Mouse (Mus musculus) Muller cell, postnatal 12 days (primary cell): ENCODE measurements around the gene Man1a.

Experiments used
- DNase-seq: peaks from one replicate; pipeline ENCODE4 v3.0.0-alpha.2; 2015; ENCODE audit errors: inconsistent ontology term

The Man1a gene

DNA sequence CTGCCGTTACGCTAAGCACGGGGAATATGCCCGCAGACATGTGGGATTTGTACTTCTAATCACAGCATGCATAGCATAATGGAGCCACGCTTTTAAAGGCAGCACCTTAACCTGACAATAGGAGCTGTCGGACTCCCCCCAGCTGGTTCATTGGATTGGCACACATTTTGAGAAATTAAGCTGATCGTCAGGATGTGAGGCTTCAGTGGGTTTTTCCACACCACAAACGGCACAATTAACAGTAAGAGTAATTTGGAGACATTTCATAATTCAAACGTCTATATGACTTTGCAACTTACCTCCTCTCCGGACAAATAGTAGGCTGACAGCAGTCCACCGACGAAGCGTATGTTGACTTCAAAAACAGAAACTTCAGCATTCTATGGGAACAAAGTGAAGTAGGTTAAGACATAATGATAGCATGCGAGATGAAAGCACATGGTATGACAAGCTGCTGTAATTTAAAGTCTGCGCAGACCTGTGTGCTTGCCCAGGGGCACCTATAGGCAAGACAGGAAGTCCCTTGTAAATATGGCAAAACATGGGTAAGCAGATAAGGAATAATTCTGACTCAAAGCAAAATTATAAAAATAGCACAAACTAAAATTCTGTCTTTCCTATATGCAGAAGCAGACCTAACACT lies 62.2 kb downstream of the Man1a start:
- no peak for DNase-seq

DNA sequence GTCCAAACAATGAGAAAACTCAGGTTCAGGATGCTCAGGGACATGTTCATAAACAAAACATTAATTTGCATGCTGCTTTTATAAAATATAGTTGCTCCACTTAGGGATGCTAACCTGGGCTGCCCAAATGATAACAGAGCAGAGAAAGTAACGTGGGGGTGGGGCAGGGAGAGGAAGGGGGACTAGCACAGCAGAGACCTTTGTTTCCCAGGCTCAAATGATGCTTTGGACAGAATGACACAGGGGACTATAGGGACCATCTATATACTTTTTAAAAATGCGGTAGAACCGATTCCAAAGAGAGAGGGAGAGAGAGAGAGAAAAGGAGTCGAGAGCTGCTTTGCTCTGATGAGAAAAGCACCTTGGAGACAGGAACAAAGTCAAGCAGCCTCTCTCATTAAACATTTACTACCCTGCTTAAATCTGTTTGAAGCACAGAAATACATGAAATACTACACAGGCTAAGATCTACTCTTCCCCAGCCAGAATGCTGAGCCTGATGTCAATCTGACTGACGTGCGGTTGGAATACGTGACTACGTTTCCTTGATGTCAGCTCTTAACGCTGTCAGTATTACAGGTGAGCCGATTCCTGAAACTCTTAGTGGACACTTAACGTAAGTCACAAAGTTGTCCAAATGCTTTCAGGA lies 63.1 kb downstream of the Man1a start:
- no peak for DNase-seq

DNA sequence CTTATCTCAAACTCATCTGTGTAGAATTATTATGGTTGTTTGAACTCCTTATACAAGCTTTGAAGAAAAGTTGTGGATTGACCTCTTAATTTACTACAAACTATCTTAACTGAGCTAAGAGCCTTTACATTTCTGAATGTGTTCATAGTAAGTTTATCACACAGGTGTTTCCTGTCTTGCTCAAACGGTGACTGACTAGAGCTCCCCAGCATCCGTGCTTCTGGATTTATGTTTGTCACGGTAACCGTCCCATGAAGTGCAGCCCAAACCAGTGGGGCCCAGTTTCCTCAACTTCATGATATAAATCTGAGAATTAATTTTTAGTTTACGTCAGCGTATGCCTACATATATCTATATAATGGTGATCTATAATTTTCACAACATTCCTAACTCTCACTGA lies 67.3 kb downstream of the Man1a start:
- no peak for DNase-seq

DNA sequence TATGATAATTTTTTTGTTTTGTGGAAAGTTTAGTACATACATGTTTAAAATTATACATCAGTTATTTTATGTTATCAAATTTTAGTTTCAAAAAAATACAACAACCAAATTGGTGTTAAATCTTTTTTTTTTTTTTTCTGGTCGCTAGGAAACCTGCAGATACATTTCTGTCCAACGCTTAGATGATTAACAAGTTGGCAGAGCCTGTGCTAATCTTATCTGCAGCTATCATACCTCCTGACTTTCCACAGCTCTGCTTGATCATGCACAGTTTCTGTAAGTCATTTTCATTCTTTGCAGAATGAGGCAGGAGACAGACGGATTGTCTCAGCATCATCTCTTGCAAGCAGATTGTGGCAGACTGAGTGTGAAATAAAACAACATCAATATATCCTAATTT lies 69.5 kb downstream of the Man1a start:
- no peak for DNase-seq

DNA sequence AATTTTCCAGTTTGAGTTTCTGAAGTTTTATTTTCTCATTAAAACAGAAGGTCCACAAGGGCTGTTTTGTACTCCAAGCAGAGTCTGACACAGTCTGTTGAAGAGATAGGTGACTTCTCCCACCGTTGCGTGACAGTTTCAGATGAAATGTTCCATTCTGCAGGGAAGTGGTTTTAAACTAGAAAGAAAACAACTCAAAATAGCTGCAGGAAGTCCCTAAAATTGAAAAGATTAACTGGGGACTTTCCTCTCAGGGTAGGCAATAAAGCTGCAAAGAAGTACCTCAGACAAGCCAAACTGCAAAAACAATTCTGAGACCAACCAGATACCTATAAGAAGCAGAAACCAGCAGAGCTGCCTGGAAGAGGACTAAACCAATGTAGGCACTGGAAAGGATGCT lies 70.6 kb downstream of the Man1a start:
- no peak for DNase-seq

DNA sequence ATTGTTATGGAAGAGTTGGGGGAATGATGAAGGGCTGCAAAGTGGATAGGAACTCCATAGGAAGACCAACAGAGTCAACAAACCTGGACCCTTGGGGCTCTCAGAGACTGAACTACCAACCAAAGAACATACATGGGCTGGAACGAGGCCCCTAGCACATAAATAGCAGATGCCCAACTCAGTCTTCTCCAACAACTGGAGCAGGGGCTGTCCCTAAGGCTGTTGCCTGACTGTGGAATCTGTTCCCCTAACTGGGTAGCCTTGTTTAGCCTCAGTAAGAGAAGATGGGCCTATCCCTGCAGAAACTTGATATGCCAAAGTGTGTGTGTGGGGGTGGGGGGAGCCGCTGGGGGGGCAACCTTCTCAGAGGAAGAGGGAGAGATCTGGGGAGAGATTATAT lies 73.5 kb downstream of the Man1a start:
- DNase-seq, result no peak

DNA sequence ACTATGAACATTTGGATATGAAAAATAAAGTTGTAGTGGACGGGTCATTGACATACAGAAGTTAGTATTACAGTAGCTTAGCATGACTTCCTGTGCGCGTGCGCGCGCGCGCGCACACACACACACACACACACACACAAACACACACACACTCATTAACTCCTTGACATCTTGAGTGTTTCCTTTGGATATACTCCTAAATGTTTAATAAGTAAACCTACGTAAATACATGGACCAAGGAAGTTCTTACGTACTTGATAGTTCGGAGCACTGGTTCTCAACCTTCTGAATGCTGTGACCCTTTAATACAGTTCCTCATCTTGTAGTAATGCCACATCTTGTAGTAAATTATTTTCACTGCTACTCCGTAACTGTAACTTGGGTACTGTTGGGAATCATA lies 79.1 kb downstream of the Man1a start:
- DNase-seq, result no peak

DNA sequence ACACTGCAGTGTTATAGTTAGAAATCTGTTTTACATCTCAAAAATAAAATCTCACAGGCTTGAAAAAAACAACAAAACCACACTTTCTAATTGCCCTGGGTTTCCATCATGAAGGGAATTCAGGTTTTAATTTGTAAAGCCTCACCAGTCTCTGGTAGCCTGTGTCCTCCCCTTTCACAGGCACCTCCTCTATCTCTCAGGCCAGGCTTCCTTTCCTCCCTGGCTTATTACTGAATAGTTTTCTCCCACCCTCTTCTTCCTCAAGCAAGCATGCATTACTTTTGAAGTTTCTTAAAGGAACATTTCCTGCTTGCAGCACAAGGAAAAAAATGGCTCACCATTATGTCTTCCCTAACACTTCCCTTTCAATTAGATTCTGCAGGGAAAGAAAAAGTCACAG lies 80.2 kb downstream of the Man1a start:
- DNase-seq, result no peak

DNA sequence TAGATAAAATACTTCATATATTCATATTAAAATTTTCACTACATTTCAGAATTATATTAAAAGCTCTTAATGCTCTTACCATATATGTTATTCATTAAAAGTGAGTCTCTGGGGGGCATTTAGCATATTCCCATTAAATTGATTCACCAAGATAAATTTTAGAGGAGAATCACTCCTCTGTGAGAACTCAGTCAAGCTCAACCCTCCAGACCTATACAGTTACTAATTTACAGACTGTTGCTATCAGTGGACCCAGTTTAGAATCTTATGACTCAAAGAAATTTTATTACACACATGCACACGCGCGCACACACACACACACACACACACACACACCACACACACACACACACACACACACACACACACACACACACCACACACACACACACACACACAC lies 81.8 kb downstream of the Man1a start:
- no peak for DNase-seq

DNA sequence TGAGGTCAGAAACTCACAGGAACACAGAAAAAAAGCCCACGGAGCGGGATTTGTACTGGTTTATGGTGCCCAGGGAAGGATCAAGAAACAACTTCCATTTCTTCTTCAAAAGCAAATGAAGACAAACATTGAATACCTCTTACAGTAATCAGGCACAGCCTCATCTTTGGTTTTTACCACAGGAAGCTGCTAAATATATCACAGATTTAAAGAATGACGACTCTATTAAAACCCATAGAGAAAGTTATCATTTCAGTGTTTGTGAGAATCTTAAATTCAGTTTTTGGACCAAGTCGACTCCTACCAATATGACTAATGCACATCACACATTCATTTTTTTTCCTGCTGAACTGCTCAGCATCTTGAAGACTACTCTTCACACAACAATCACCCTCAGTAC lies 86.0 kb downstream of the Man1a start:
- DNase-seq, result no peak

DNA sequence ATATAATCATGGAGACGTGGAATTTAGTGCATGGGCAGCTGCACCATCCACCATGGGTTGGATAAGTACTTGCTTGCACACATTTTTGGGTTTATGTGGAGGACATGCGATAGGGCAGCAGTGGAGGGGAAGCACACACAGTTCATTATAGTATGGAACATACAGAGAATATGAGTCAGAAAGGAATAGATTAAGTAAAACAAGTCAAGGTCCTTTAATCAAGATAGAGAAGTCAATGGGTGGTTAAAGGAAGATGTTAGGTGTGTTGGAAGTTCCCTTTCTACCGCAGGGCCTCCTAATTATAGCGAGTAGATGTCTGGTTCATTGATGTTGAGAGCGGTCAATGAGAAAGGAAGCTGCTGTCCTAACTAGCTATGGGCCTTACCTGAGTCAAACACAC lies 91.5 kb downstream of the Man1a start:
- no peak for DNase-seq

DNA sequence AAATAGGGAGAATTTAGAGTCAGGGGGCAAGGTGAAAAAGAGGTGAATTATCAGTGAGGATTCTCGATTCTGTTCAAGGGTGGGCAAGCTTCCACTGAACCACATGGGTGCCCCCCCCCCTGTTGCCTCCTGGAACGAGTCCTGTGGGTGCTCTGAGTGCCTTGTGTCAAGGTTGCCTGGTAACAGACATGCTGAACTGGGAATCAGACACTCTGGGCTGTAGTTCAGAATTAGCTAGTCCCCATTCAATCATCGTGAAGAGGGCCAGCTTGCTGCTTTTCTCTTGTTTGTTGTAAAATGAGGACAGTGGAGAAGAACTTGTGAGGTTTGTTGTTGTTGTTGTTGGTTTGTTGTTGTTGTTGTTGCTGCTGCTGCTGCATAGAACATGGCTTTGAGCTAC lies 92.3 kb downstream of the Man1a start:
- no peak for DNase-seq

DNA sequence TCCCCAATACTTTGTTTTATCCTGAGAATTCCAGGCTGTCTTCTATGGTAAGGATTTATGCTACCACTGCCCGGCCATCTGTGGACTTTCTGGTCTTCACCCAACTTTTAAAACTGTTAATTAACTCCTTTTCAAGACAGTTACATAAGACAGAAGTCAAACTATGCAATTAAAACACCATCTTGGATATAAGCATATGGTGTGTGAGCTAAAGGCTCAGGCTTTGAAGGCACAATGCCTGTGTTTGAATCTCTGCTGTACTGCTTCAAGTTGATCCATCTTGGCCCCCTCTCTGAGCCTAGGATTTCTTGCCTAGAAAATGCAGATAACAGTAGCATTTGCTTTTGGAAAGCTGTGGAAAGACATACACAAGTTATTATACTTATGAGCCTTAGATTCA lies 97.8 kb downstream of the Man1a start:
- DNase-seq, result no peak

DNA sequence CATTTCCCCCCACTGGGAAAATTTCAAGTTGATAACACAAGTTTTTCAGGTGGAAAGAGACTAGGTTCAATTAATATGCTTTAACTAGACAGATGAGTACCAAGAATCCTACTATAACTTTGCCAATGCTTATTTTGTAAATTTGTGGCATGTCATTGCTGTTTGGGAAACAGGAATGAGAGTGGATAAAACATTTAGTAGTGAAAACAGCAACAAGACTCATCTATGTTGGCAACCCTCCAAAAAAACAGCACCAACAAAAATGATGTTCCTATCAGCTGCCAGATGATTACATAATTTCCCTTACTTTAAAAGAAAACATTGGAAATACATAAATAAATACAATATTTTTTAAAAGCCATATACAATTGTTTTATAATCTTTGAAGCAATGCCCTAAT lies 102.2 kb downstream of the Man1a start:
- peak; percentile 49 for DNase-seq

DNA sequence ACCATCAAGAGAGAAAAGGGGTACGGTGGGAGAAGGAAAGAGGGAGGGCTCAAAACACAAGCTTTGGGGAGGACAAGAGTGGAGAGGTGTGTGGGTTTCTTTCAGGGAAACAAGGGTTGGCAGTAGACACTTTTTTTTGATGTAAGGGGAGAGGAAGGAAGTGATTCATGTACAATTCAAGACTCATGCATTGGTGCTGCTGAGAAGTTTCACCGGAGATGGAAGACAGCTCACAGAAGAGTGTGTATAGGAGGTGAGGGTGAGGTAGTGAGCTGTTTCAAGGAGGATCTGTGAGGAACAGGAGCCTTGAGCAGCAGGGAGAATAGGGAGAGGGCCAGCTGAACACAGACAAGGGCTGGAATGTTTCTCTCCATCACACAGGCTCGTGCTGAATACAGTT lies 116.7 kb downstream of the Man1a start:
- DNase-seq, result no peak

DNA sequence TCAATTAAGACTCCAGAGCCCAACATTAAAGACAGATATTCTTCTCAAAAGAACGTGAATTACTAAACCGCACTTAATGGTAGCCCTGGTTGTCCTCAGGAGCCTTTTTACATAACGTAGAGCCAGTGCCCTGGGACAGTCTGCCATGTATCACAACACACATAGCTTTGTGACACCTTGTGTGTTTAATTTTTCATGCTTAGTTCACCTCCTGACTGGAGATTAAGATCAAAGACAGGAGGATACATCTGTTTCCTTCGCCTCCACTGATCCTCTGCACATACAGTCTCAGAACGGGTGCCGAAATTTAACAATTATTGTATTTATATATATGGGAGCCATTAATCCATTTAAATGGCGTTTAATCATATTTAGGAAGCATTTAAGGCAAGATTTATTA lies 134.8 kb downstream of the Man1a start:
- no peak for DNase-seq

DNA sequence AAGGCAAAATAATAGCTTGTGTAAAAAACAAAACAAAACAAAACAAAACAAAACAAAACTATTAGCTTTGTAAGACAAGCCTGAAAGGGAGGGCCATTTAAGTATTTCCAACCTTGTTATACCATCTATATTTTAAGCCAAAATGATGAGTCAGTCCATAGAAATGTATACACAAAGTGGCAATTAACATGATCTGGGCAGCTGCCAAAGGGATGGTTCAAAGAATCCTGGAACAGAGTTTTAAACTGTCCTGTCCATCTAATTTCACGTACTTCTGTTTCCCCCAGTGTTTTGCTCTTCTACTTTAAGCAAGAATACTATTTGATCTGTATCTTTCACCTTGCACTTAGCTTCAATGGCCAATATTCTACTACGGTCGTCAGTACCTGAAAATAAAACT lies 138.2 kb downstream of the Man1a start:
- DNase-seq, result peak; percentile 48

DNA sequence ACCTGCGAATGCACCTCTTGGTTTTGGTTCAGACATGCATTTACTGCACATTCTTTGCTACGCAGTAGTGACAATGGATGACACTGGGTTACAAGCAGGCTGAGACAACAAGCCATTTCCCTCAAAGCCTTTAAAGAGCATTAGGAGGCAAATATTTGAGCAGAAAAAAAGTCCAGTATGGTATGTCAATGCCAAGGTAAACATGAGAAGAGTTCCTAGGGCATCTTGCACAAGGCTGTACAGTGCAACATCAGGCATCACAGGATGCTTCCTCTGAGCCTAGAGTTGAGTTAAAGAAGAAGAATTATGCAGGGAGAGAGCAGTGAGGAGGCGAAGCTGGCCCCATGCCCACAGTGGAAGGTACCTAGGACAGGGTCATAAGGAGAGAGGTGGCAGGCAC lies 140.3 kb downstream of the Man1a start:
- DNase-seq, result no peak

DNA sequence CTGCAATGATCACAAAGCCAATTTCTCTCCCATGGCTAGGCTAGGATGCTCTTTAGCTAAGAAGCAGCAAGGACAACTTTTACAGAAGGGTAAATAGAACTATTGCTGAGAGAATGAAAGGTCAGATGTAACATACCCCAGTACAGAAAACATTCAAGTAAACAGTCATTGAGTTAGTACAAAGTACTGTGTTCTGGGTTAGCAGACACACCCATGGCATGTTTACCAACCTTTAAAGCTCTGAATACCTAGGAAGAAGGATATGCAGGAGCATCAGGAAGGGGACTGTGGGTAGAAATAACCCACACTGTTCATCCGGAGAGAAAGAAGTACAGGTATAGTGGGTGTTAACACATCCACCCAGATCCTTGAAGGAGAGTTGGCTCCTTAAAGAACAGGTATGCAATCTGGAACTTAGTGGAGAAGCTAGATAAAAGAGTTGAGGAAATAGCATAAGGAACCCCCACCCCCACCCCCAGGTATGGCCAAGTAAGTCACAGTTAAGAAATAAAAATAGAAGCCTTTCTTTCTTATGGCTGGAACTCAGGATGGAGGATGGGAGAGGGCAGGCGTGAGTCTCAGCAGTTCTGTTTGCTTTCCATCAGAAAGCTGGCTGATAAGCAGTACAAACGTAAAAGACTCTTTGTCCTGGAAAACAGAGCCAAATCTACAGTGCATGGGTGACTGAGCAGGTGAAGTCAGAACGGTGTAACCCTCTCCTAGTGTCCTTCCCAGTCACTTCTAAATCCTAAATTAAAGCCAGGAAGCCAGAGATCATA lies 146.5 kb downstream of the Man1a start:
- no peak for DNase-seq

DNA sequence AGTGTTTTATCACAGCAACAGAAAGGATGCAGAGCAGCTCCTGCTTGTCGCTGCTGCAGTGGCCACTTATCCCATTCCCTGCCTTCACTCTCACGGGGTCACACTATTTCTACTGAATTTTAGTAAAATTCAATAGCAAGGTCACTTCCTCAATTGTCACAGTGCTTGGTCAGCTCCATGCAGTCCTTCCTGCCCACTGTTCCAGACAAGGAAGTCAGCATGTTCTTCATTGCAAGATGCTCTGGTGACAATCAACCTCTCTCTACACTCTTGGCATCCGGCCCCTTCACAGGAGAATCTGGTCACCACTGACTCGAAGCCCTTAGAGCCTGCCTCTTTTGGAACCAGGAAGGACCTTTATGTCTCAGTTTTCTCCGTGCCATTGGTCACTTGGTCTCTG lies 148.5 kb downstream of the Man1a start:
- DNase-seq, result no peak

DNA sequence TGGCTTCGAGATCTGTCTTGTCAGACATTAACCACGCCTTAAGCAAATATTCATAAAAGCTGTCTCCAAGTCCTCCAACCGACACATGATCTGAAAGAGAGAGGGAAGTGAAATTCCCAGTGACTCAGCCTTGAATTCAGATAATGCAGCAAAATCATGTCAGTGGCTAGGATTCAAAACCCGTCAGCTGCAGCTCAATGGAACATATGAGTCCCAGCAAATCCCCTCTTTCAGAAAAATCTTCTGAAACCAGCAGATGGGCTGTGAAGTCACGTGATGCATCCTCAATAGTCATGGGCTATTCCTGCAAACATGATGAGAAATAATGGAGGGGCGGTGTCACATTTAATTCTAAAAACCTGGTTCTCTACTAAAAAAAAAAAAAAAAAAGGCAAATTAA lies 151.0 kb downstream of the Man1a start:
- DNase-seq, result peak; percentile 35

DNA sequence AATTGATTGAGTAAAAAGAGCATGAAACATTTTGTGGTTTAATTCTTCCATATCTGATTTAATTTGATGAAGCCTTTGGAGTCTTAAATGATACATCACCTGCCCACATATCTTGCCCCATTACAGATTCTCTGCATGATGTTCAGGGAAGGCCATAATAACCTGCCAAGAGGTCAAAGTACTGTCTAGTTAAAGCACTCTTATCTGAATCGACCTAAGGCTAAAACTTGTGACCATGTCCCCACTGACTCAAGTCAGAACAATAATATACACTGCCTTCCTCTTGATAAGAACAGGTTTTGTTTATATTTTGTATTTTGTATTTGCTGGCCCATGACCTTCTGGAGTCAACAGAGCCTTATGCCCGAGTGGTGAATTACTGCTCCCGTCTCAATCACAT lies 154.2 kb downstream of the Man1a start:
- DNase-seq, result no peak

DNA sequence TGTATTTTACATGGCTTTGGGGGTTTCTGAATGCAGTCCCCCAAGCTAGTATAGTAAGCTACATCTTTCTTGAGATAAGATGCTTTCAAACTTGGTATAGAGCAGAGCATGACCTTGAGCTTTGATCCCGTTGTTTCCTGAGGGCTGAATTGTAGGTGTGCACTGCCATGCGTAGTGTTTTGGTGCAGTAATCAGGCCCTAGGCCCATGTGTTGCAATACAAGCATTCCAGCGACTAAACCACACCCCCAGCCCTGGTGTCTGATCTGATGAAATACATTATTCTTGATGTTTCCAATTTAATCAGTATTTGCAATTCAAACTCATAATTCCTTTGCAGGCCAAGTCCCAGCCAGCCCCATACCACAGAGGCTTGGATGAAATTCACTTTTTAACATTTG lies 158.9 kb downstream of the Man1a start:
- no peak for DNase-seq
